Mouse (Mus musculus): ENCODE measurements around the gene Ptp4a2.
"Not testable (repeated sequence)": the region's sequence is repeated elsewhere in the genome, so short reads cannot be mapped to it uniquely, and the experiment has no call there.

Ptp4a2 gene

GRCm38 (mm10) chr4:129810798-129811604, at the start of gene Ptp4a2:
TSS of gene Ptp4a2 (plus strand) at chr4:129811219.
- DNase-seq, result peak; percentile 61

- no peak for DNase-seq
Measured at GRCm38 (mm10) chr4:129761606-129762005, 49.4 kb upstream of the Ptp4a2 start.

GRCm38 (mm10) chr4:129762496-129762895, 48.5 kb upstream of the Ptp4a2 start:
- not testable (repeated sequence) for DNase-seq

- no peak for DNase-seq
Measured at GRCm38 (mm10) chr4:129765351-129765750, 45.7 kb upstream of the Ptp4a2 start.

- DNase-seq, result no peak
Measured at GRCm38 (mm10) chr4:129767782-129768181, 43.2 kb upstream of the Ptp4a2 start.

- not testable (repeated sequence) for DNase-seq
Measured at GRCm38 (mm10) chr4:129768742-129769141, 42.3 kb upstream of the Ptp4a2 start.

GRCm38 (mm10) chr4:129770600-129770999, 40.4 kb upstream of the Ptp4a2 start:
- no peak for DNase-seq

- no peak for DNase-seq
Measured at GRCm38 (mm10) chr4:129771314-129771671, 39.7 kb upstream of the Ptp4a2 start.

GRCm38 (mm10) chr4:129771672-129772521, 39.1 kb upstream of the Ptp4a2 start:
- no peak for DNase-seq

GRCm38 (mm10) chr4:129781881-129782675, 28.9 kb upstream of the Ptp4a2 start:
- peak; percentile 75 for DNase-seq

- no peak for DNase-seq
Measured at GRCm38 (mm10) chr4:129782857-129783331, 28.1 kb upstream of the Ptp4a2 start.

- no peak for DNase-seq
Measured at GRCm38 (mm10) chr4:129783506-129783905, 27.5 kb upstream of the Ptp4a2 start.

GRCm38 (mm10) chr4:129785178-129785577, 25.8 kb upstream of the Ptp4a2 start:
- DNase-seq, result peak; percentile 78

- peak; percentile 45 for DNase-seq
Measured at GRCm38 (mm10) chr4:129788693-129789092, 22.3 kb upstream of the Ptp4a2 start.

GRCm38 (mm10) chr4:129789635-129790034, 21.4 kb upstream of the Ptp4a2 start:
- DNase-seq, result no peak

- DNase-seq, result no peak
Measured at GRCm38 (mm10) chr4:129790475-129790874, 20.5 kb upstream of the Ptp4a2 start.

GRCm38 (mm10) chr4:129791399-129791798, 19.6 kb upstream of the Ptp4a2 start:
- peak; percentile 64 for DNase-seq

- no peak for DNase-seq
Measured at GRCm38 (mm10) chr4:129792666-129793202, 18.3 kb upstream of the Ptp4a2 start.

GRCm38 (mm10) chr4:129793713-129794329, 17.2 kb upstream of the Ptp4a2 start:
- no peak for DNase-seq

GRCm38 (mm10) chr4:129795151-129795860, 15.7 kb upstream of the Ptp4a2 start:
- DNase-seq, result no peak

- no peak for DNase-seq
Measured at GRCm38 (mm10) chr4:129795861-129796260, 15.2 kb upstream of the Ptp4a2 start.
